Mouse (Mus musculus): ENCODE measurements around the gene Plek2. TPM values are rescaled to one million over a fixed set of nuclear protein-coding genes. Genes with fewer than 3 reads are reported as not detected.

Plek2 gene
- polyA plus RNA-seq, 1 experiment from 2014 or later: 1.2 TPM

- Histone ChIP-seq H3K27ac (peak overlapping the region; percentile 64), H3K4me1 (replicated peaks) (peaks cover 38% of the 10 kb centered on the region), H3K9me3 (no peaks in the 10 kb centered on the region), H3K36me3 (peaks cover 11% of the 10 kb centered on the region), H3K9ac (replicated peaks) (peak overlapping the region; percentile 84), H3K4me2 (replicated peaks) (peak overlapping the region; percentile 91), H3K4me3 (replicated peaks) (peak overlapping the region; percentile 84), H3K27me3 (no peaks in the 10 kb centered on the region)
- under 1% methylated on average over 30 of the region's 30 CpGs for WGBS
- ATAC-seq: no peak; the same call in none of the 2 replicates
These were observed 45.8 kb downstream of the Plek2 start for GRCm38 (mm10) chr12:78860921-78861495.

- H3K36me3 ChIP-seq: peaks cover 49% of the 10 kb centered on the region
- no peak overlapping the region for H3K9ac ChIP-seq (replicated peaks)
- H3K9me3 ChIP-seq: no peaks in the 10 kb centered on the region
- no peaks in the 10 kb centered on the region for H3K4me1 ChIP-seq (replicated peaks)
- no peak overlapping the region for H3K4me2 ChIP-seq (replicated peaks)
- no peaks in the 10 kb centered on the region for H3K27me3 ChIP-seq
- H3K27ac ChIP-seq: no peak overlapping the region
- ATAC-seq: no peak
- no peak overlapping the region for H3K4me3 ChIP-seq (replicated peaks)
- WGBS: 92% methylated on average over 4 of the region's 4 CpGs
These were observed 58.5 kb downstream of the Plek2 start for GRCm38 (mm10) chr12:78848246-78848645.

DNA sequence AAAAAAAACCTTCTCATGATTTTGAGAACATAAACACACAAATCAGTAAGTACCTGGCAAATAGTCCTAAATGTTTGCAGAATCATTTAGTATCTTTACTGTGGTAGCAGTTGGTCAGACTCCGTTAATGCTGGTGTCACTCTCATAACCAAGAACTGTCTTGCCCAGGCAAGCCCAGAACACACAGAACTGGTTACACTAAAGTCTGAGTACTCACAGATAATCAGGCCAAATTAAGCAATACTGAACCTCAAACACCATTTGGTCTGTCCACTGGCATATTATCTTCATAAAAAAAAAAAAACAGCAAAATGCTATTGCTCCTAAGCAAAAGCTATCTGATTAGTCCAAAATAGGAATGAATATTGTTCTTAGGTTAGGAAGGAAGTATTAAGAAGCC, 64.3 kb downstream of the Plek2 start:
- no peak for ATAC-seq
- peaks cover 59% of the 10 kb centered on the region for H3K36me3 ChIP-seq

DNA sequence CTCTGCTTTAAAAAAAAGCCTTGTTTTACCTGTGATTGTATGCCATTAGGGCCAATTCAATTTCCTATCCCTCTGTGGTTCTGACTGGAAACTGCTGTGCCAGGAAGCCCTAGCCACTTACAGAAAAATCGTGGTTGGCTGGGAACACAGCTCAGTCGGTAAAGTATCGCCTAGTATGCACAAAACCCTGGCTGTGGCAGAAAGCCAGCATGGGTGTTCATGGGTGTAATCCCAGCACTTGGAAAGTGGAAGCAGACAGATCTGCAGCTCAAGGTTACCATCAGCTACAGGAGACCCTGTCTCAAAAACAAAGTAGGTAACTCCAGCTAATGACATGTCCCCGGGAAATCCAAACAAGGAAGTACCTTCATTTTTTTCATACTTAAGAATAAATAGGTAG, 66.9 kb downstream of the Plek2 start:
- no peaks in the 10 kb centered on the region for H3K27me3 ChIP-seq
- no peak for ATAC-seq
- 94% methylated on average over 4 of the region's 4 CpGs for WGBS

More for the DNA sequence above, 64.3 kb downstream of the Plek2 start:
- H3K9me3 ChIP-seq: no peaks in the 10 kb centered on the region
- no peak overlapping the region for H3K9ac ChIP-seq (replicated peaks)
- no peaks in the 10 kb centered on the region for H3K27me3 ChIP-seq
- WGBS: 95% methylated on average over 1 of the region's 1 CpGs
- H3K4me1 ChIP-seq (replicated peaks): no peaks in the 10 kb centered on the region
- no peak overlapping the region for H3K4me3 ChIP-seq (replicated peaks)
- no peak overlapping the region for H3K4me2 ChIP-seq (replicated peaks)
- H3K27ac ChIP-seq: no peak overlapping the region

More for the DNA sequence above, 66.9 kb downstream of the Plek2 start:
- H3K36me3 ChIP-seq: peaks cover 76% of the 10 kb centered on the region
- H3K9ac ChIP-seq (replicated peaks): no peak overlapping the region
- H3K27ac ChIP-seq: no peak overlapping the region
- H3K4me1 ChIP-seq (replicated peaks): no peaks in the 10 kb centered on the region
- H3K9me3 ChIP-seq: no peaks in the 10 kb centered on the region
- no peak overlapping the region for H3K4me3 ChIP-seq (replicated peaks)
- no peak overlapping the region for H3K4me2 ChIP-seq (replicated peaks)

Other genes with a start within 250 kb of the Plek2 start
- 0.54 and 0.66 TPM in 2 replicates for gene Fam71d, start 215.4 kb downstream of the Plek2 start, polyA plus RNA-seq (2015; fragmentation: Nextera tagmentation; extraction: Ambion mirVana)
- gene Mpp5, start 158.1 kb downstream of the Plek2 start, polyA plus RNA-seq (2015; fragmentation: Nextera tagmentation; extraction: Ambion mirVana): 19.8 and 22.0 TPM in 2 replicates
- 115 and 121 TPM in 2 replicates for gene Atp6v1d, start 45.3 kb downstream of the Plek2 start, polyA plus RNA-seq (2015; fragmentation: Nextera tagmentation; extraction: Ambion mirVana)
- 163 and 178 TPM in 2 replicates for gene Eif2s1, start 45.1 kb downstream of the Plek2 start, polyA plus RNA-seq (2015; fragmentation: Nextera tagmentation; extraction: Ambion mirVana)
- 41.2 and 41.8 TPM in 2 replicates for gene Tmem229b, start 100.7 kb upstream of the Plek2 start, polyA plus RNA-seq (2015; fragmentation: Nextera tagmentation; extraction: Ambion mirVana)
- gene Plekhh1, start 122.2 kb upstream of the Plek2 start, polyA plus RNA-seq (2015; fragmentation: Nextera tagmentation; extraction: Ambion mirVana): 3.2 and 4.0 TPM in 2 replicates
- 25.3 and 26.4 TPM in 2 replicates for gene Pigh, start 182.7 kb upstream of the Plek2 start, polyA plus RNA-seq (2015; fragmentation: Nextera tagmentation; extraction: Ambion mirVana)
- gene Arg2, start 223.8 kb upstream of the Plek2 start, polyA plus RNA-seq (2015; fragmentation: Nextera tagmentation; extraction: Ambion mirVana): 22.9 and 23.3 TPM in 2 replicates